Mouse (Mus musculus) bone marrow macrophage, adult 2 months (primary cell): ENCODE data around the gene Dnah6.

ENCODE experiments used
- CTCF ChIP-seq: IDR thresholded peaks from 2 replicates; pipeline ENCODE4 v1.5.1; 2012; ENCODE audit warnings: low read depth, mild to moderate bottlenecking, low read length, moderate library complexity
- POLR2A ChIP-seq: IDR thresholded peaks from 2 replicates; pipeline ENCODE4 v1.6.1; 2012; ENCODE audit warnings: mild to moderate bottlenecking, low read depth, low read length, borderline replicate concordance

GRCm38 (mm10) chr6:73026898-73027297 is 194.6 kb downstream of the Dnah6 start:
- TF ChIP-seq CTCF (no peak), POLR2A (no peak)
